Mouse (Mus musculus): ENCODE measurements at regions not wholly inside any gene's neighbourhood (a gene's known extent, or its start where the extent isn't known, plus 50 kb on each side); places are given as distances from the start of the nearest gene placed in this dataset.

GRCm38 (mm10) chr2:79510485-79511094 lies 54.0 kb upstream of the Cerkl start:
- H3K27me3 ChIP-seq = no peaks in the 10 kb centered on the region
- H3K4me3 ChIP-seq = no peak overlapping the region
- H3K36me3 ChIP-seq = no peaks in the 10 kb centered on the region
- no peak for ATAC-seq (ENCODE audit: low FRiP score, low read depth)
- H3K4me1 ChIP-seq (replicated peaks) = 0 out of 2 replicates have a peak, but pooled peaks cover 3% of the 10 kb centered on the region
- H3K4me2 ChIP-seq = no peak overlapping the region
- H3K9me3 ChIP-seq = no peaks in the 10 kb centered on the region
- 81% methylated on average over 10 of the region's 10 CpGs for WGBS
- H3K27ac ChIP-seq (replicated peaks) = no peak overlapping the region
- no peak overlapping the region for H3K9ac ChIP-seq

GRCm38 (mm10) chr2:79511108-79511507 lies 54.5 kb upstream of the Cerkl start:
- Histone ChIP-seq H3K36me3 (no peaks in the 10 kb centered on the region), H3K4me3 (no peak overlapping the region), H3K9me3 (no peaks in the 10 kb centered on the region), H3K4me1 (replicated peaks) (0 out of 2 replicates have a peak, but pooled peaks cover 3% of the 10 kb centered on the region), H3K9ac (no peak overlapping the region), H3K4me2 (no peak overlapping the region), H3K27me3 (no peaks in the 10 kb centered on the region), H3K27ac (replicated peaks) (no peak overlapping the region)
- no peak for ATAC-seq (ENCODE audit: low FRiP score, low read depth)
- WGBS = 76% methylated on average over 6 of the region's 6 CpGs

DNA sequence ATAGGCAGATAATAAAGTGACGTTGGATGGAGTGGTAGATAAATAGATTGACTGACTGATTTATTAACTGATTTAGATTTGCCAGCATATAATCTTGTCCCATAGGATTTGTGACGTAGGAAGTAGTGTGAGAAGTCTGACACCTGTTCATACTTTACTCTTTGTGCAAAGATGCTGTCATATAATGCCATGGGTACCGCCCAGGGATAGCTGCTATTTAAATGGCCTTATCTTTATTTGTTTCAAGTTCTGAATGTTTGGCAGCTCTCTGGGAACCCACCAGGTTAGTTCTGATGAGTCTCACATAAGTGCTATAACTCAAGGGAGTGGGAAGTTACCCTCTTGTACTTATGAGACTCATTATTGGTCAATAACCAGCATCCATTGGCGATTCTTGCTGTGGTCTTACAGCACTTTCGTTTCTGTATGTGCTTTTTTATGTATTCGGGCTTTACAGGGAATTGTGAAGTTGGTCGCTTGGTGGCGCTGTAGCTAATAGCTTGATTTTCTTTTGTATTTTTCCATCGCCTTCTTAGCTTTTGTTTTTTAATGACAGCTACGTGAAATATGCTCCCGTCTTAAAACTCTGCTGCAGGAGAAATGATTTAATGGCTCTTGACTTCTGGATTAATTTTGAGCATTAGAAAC lies 55.2 kb upstream of the Cerkl start:
- peak overlapping the region; percentile 42 for H3K4me2 ChIP-seq
- H3K4me3 ChIP-seq = no peak overlapping the region
- no peaks in the 10 kb centered on the region for H3K36me3 ChIP-seq
- H3K4me1 ChIP-seq (replicated peaks) = 0 out of 2 replicates have a peak, but pooled peaks cover 3% of the 10 kb centered on the region
- ATAC-seq (ENCODE audit: low FRiP score, low read depth) = 0 out of 2 replicates have a peak, but pooled peaks have one; percentile 45
- no peaks in the 10 kb centered on the region for H3K27me3 ChIP-seq
- no peaks in the 10 kb centered on the region for H3K9me3 ChIP-seq
- H3K9ac ChIP-seq = no peak overlapping the region
- WGBS = 26% methylated on average over 11 of the region's 11 CpGs
- H3K27ac ChIP-seq (replicated peaks) = no peak overlapping the region

DNA sequence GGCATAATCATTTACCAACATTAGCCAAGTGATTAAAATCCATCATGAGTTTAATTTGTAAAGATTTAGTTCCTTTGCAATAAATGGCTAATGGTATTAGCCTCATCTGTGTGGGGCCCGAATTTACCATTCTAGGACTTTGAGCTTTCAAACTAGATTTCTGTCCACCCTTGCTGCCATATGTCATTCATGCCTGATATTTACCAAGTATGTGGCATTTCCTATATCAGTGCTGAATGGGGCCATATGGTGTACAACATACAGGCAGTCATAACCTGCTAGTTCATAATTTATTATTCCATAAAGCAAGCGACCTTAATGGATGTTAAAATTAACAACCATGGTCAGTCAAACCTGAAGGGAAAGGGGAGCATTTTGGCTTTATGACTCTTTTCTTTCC lies 55.8 kb upstream of the Cerkl start:
- no peaks in the 10 kb centered on the region for H3K27me3 ChIP-seq
- 50% methylated on average over 2 of the region's 2 CpGs for WGBS
- 0 out of 2 replicates have a peak, but pooled peaks cover 3% of the 10 kb centered on the region for H3K4me1 ChIP-seq (replicated peaks)

DNA sequence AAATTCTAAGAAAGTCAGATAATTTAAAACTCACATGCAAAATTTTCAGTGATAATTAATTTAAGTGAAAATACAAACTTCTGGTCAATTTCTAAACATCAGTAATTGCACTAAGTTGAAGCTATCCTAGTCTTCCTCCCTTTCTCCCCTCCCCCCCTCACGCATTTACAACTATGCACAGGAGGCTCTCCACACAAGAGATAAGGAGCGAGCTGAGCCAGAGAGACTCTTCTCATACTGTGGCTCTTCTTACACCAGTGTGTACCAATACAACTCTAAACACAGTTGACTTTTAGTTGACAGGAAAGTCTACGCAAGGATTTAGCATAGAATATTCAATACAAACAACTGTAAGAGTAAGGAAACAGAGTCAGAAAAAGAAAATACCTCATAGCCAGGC lies 57.1 kb upstream of the Cerkl start:
- ATAC-seq (ENCODE audit: low FRiP score, low read depth) = no peak
- H3K27me3 ChIP-seq = no peaks in the 10 kb centered on the region
- H3K4me2 ChIP-seq = no peak overlapping the region
- 76% methylated on average over 3 of the region's 3 CpGs for WGBS
- 0 out of 2 replicates have a peak, but pooled peaks cover 3% of the 10 kb centered on the region for H3K4me1 ChIP-seq (replicated peaks)
- H3K9ac ChIP-seq = no peak overlapping the region
- no peaks in the 10 kb centered on the region for H3K9me3 ChIP-seq
- H3K4me3 ChIP-seq = no peak overlapping the region
- no peak overlapping the region for H3K27ac ChIP-seq (replicated peaks)
- H3K36me3 ChIP-seq = no peaks in the 10 kb centered on the region

More for the DNA sequence above, 55.8 kb upstream of the Cerkl start:
- Histone ChIP-seq H3K4me3 (no peak overlapping the region), H3K9ac (no peak overlapping the region), H3K4me2 (peak overlapping the region; percentile 42), H3K36me3 (no peaks in the 10 kb centered on the region), H3K27ac (replicated peaks) (no peak overlapping the region), H3K9me3 (no peaks in the 10 kb centered on the region)
- ATAC-seq (ENCODE audit: low FRiP score, low read depth) = no peak

DNA sequence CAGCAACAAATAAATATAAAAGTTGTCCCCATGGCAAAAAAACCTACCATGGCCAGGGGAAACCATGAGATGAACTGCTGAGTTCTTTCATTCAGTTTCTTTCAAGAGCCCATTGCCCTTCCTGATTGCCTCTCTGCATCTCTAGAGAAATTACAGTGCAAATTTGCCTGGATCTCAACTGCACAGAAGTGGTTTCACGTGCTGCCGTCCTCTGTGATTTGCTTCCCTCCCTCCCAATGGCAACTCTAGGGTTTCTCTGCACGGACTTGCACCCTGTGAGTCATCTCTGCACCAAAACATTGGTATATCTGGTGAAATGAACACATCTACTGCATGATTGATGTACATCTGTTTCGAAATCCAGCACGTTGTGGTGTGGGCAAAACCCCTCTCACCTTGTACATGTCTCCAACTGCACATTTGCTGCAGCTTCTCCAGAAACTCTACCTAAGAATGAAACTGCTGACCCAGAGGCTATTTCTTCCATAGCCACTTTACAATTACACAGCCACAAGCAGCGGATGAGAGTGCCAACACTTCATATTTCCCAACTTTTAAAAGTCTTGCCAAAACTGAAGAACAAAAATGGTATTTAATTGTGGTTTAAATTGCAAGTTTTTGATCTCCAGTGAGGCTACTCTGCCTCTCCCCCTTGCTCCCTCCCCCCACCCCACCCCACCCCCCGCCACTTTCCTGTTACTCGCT lies 61.6 kb upstream of the Cerkl start:
- Histone ChIP-seq H3K27me3 (no peaks in the 10 kb centered on the region), H3K4me2 (no peak overlapping the region), H3K27ac (replicated peaks) (no peak overlapping the region), H3K4me1 (replicated peaks) (no peaks in the 10 kb centered on the region), H3K9me3 (no peaks in the 10 kb centered on the region), H3K36me3 (no peaks in the 10 kb centered on the region), H3K4me3 (no peak overlapping the region), H3K9ac (no peak overlapping the region)
- 85% methylated on average over 8 of the region's 8 CpGs for WGBS
- ATAC-seq (ENCODE audit: low FRiP score, low read depth) = no peak

GRCm38 (mm10) chr2:79519799-79520449 lies 63.3 kb upstream of the Cerkl start:
- H3K4me2 ChIP-seq = no peak overlapping the region
- no peaks in the 10 kb centered on the region for H3K27me3 ChIP-seq
- no peak overlapping the region for H3K4me3 ChIP-seq
- no peak overlapping the region for H3K27ac ChIP-seq (replicated peaks)
- no peak for ATAC-seq (ENCODE audit: low FRiP score, low read depth)
- H3K36me3 ChIP-seq = no peaks in the 10 kb centered on the region
- no peaks in the 10 kb centered on the region for H3K4me1 ChIP-seq (replicated peaks)
- H3K9ac ChIP-seq = no peak overlapping the region
- WGBS = 35% methylated on average over 6 of the region's 6 CpGs
- no peaks in the 10 kb centered on the region for H3K9me3 ChIP-seq

DNA sequence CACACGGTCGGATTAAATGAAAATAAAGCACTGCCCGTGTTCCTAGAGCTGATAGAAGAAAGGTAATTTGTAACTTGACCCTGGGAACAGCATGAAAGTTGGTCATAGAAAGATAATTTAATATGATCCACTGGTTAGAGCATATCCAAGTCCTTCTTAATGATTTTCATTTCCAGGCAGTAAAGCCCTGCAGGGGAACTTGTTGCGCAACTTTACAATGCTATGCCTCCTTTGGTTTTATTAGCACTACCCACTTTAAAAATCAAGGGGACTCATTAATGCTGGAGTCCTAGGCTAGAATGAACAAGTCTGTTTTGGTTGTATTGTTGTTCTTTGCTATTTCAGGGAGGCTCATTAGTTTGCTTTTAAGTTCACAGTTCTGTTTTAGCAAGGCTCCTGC lies 66.9 kb upstream of the Cerkl start:
- ATAC-seq (ENCODE audit: low FRiP score, low read depth) = no peak
- H3K4me2 ChIP-seq = no peak overlapping the region
- no peaks in the 10 kb centered on the region for H3K27me3 ChIP-seq
- no peaks in the 10 kb centered on the region for H3K36me3 ChIP-seq
- H3K9me3 ChIP-seq = no peaks in the 10 kb centered on the region
- H3K27ac ChIP-seq (replicated peaks) = no peak overlapping the region
- H3K4me1 ChIP-seq (replicated peaks) = no peaks in the 10 kb centered on the region; the same call in 1 of the 2 replicates
- WGBS = 91% methylated on average over 4 of the region's 4 CpGs
- H3K9ac ChIP-seq = no peak overlapping the region
- H3K4me3 ChIP-seq = no peak overlapping the region

DNA sequence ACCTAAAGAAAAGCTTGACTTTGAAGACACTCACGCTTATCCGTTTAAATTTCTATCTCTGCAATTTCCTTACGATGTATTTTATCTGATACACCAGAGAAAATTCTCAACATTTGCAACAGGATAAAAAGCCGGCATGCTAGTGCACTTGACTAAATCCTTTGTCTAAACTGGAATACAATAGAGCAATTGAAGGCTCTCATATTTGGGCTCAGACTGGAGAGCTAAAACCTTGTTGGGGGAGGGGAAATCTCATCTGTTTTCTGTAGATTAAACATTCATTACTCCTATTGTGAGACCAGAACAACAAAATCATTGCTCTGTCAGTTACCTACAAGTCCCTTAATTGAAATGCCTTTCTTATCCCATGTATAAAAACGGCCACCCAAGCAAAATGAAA lies 70.9 kb upstream of the Cerkl start:
- Histone ChIP-seq H3K9me3 (no peaks in the 10 kb centered on the region), H3K27ac (replicated peaks) (no peak overlapping the region), H3K27me3 (no peaks in the 10 kb centered on the region), H3K4me1 (replicated peaks) (peaks cover 8% of the 10 kb centered on the region), H3K36me3 (no peaks in the 10 kb centered on the region), H3K4me3 (no peak overlapping the region), H3K4me2 (no peak overlapping the region), H3K9ac (no peak overlapping the region)
- 50% methylated on average over 5 of the region's 5 CpGs for WGBS
- ATAC-seq (ENCODE audit: low FRiP score, low read depth) = no peak

- Histone ChIP-seq H3K36me3 (no peaks in the 10 kb centered on the region), H3K4me1 (replicated peaks) (peaks cover 8% of the 10 kb centered on the region), H3K27me3 (no peaks in the 10 kb centered on the region), H3K27ac (replicated peaks) (peak overlapping the region; percentile 13; the same call in 1 of the 2 replicates), H3K4me3 (no peak overlapping the region), H3K9ac (no peak overlapping the region), H3K9me3 (no peaks in the 10 kb centered on the region), H3K4me2 (no peak overlapping the region)
- WGBS = 69% methylated on average over 18 of the region's 18 CpGs
- 0 out of 2 replicates have a peak, but pooled peaks have one; percentile 45 for ATAC-seq (ENCODE audit: low FRiP score, low read depth)
These were observed 71.9 kb upstream of the Cerkl start for GRCm38 (mm10) chr2:79528347-79528990.

DNA sequence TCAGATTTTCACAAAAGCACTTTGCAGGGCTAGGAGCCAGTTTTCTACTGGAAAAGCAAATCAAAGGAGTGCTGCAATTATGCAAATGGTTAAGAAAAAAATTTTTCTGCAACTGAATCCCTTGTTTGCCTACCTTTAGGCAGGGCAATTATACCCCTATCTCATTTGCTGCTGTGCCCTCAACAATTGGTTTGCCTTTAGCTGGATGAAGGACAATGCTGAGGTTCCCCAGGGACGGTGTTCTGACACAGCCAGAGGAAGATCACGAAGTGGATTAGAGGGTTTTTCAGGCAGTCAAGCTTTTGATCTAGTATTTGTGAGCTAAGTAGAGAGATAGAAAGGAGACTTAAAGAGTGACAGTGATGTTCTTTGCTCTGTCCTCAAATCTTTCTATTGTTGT lies 72.6 kb upstream of the Cerkl start:
- Histone ChIP-seq H3K27ac (replicated peaks) (0 out of 2 replicates have a peak overlapping the region, but pooled peaks have one; percentile 22), H3K4me3 (no peak overlapping the region), H3K4me1 (replicated peaks) (peaks cover 8% of the 10 kb centered on the region), H3K36me3 (no peaks in the 10 kb centered on the region), H3K27me3 (no peaks in the 10 kb centered on the region), H3K4me2 (no peak overlapping the region), H3K9ac (no peak overlapping the region), H3K9me3 (no peaks in the 10 kb centered on the region)
- no peak for ATAC-seq (ENCODE audit: low FRiP score, low read depth)
- WGBS = 38% methylated on average over 2 of the region's 2 CpGs

Measured in hindbrain, embryonic 15.5 days (tissue).